Mouse (Mus musculus) urinary bladder, postnatal 4 days (tissue): ENCODE data around the gene 4930558C23Rik.
"Not testable (repeated sequence)": the region's sequence is repeated elsewhere in the genome, so short reads cannot be mapped to it uniquely, and the experiment has no call there.

ENCODE experiments used
- DNase-seq, 2 experiments: peaks; one replicate each; pipeline ENCODE4 v3.0.0; 2021 to 2022; ENCODE audit warnings: low spot score in 2 of 2

Gene 4930558C23Rik

GRCm38 (mm10) chr3:95373208-95373607 is 29.4 kb downstream of the 4930558C23Rik start:
- DNase-seq: no peak

GRCm38 (mm10) chr3:95370101-95370500 is 32.5 kb downstream of the 4930558C23Rik start:
- no peak for DNase-seq

- DNase-seq: not testable (repeated sequence)
Measured at GRCm38 (mm10) chr3:95360276-95360675, 42.4 kb downstream of the 4930558C23Rik start.

- DNase-seq: no peak
Measured at GRCm38 (mm10) chr3:95357746-95358145, 44.9 kb downstream of the 4930558C23Rik start.

GRCm38 (mm10) chr3:95356701-95357449 is 45.8 kb downstream of the 4930558C23Rik start, which contains the start of gene Setdb1:
Gene Setdb1 (minus strand): TSS chr3:95357202.
- peak; percentile 89 to 95 for DNase-seq

- DNase-seq: not testable (repeated sequence)
Measured at GRCm38 (mm10) chr3:95355911-95356544, 46.6 kb downstream of the 4930558C23Rik start.

- no peak for DNase-seq
Measured at GRCm38 (mm10) chr3:95349491-95349890, 53.1 kb downstream of the 4930558C23Rik start.

GRCm38 (mm10) chr3:95348343-95348742 is 54.3 kb downstream of the 4930558C23Rik start:
- DNase-seq: not testable (repeated sequence)

GRCm38 (mm10) chr3:95346454-95346853 is 56.2 kb downstream of the 4930558C23Rik start:
- DNase-seq: no peak

- not testable (repeated sequence) for DNase-seq
Measured at GRCm38 (mm10) chr3:95343356-95344000, 59.2 kb downstream of the 4930558C23Rik start.

- no peak for DNase-seq
Measured at GRCm38 (mm10) chr3:95338251-95338650, 64.4 kb downstream of the 4930558C23Rik start.

GRCm38 (mm10) chr3:95337345-95337744 is 65.3 kb downstream of the 4930558C23Rik start:
- no peak for DNase-seq
